Mouse (Mus musculus) Patski (cell line): ENCODE measurements around the gene Susd1. TPM values are rescaled to one million over a fixed set of nuclear protein-coding genes. Genes with fewer than 3 reads are reported as not detected.
A peak's percentile ranks its signal among the peaks of the same experiment; 100 is the strongest.

ENCODE experiments used
- ATAC-seq: fragments of 100-300 bp; one replicate; pipeline ENCODE4 v1.8.0; 2021
- CTCF ChIA-PET: fragments of 350-600 bp; sonication (Branson Sonifier 250); formaldehyde crosslinking; loops from one replicate; lab custom pipeline; 2022; ENCODE audit warnings: inconsistent platforms; lab: Charles Lee
- POLR2A ChIA-PET: fragments of 350-600 bp; sonication (Branson Sonifier 250); formaldehyde crosslinking; loops from one replicate; lab custom pipeline; 2022; ENCODE audit warnings: antibody characterized with exemption, inconsistent platforms; lab: Charles Lee
- DNase-seq: peaks from one replicate; pipeline ENCODE4 v3.0.0-alpha.2; 2011; ENCODE audit warnings: low read depth, low spot score
- H3K27me3 ChIP-seq: fragments of 371-371 bp; one replicate; pipeline ENCODE4 v1.5.1; 2021
- CTCF ChIP-seq: fragments of 100-300 bp; IDR thresholded peaks from one replicate; pipeline ENCODE4 v1.5.1; 2021
- in situ Hi-C: fragments of 300-500 bp; cut with MboI; formaldehyde crosslinking; loops from 3 replicates; pipeline ENCODE4 v1.11.1; 2018; ENCODE audit warnings: low pct_unique_long_range_greater_than_20kb, mixed read lengths
- polyA plus RNA-seq: library from polyadenylated mRNA; unstranded; gene quantifications from one replicate; pipeline ENCODE4 v1.2.3, GENCODE M21; 2021

Susd1 gene
- polyA plus RNA-seq, 1 experiment from 2014 or later = 2.1 TPM

DNA sequence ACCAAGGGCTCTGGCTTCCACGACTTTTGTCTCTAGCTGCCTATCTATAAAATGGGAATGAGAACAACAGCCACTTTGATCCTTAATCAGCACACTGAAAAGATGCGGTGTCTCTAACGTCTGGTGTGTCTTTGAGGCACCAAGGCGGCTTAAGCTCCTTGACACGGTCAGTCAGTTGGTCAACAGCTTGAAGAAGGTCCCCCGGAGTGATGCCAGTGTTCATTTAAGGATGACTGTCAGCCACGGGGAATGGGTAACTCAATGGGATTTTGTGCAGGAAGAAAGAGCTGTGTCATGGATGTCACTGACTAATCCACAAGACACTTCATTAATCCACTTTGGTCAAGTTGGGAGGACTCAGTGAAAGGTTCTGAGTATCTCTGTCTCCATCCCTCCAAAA is 103.3 kb downstream of the Susd1 start:
- CTCF ChIA-PET = interaction anchor here (1.5 kb wide), 1 partner anchor 12 kb away, joined by 5 read pairs; no protein-coding TSS in a partner anchor

DNA sequence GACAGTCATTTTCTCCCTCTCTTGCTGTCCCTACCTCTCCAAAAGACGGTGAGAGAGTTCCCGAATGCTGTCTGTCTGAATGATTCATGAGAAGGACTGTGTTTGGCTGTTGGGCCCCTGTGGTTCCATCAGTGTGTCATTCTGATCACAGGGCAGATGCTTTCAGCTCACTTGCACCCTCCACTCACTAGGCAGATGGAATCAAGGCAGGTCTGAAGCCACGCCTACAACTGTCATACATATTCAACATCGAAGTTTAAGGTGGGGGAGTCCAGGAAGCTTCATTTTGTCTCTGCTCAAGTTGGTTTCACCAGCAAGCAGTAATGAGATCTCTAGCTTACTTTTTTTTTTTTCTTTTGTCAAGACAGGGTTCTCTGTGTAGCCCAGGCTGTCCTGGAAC is 104.2 kb downstream of the Susd1 start:
- no peaks in the 10 kb centered on the region for H3K27me3 ChIP-seq

More for the DNA sequence above, 103.3 kb downstream of the Susd1 start:
- DNase-seq = no peak
- POLR2A ChIA-PET = no interaction called here
- TF ChIP-seq CTCF = no peak
- no peak for ATAC-seq
- no peaks in the 10 kb centered on the region for H3K27me3 ChIP-seq
- in situ Hi-C loops = loop anchor here (5.0 kb wide), 2 partner anchors 138 to 238 kb away; no protein-coding TSS in a partner anchor

DNA sequence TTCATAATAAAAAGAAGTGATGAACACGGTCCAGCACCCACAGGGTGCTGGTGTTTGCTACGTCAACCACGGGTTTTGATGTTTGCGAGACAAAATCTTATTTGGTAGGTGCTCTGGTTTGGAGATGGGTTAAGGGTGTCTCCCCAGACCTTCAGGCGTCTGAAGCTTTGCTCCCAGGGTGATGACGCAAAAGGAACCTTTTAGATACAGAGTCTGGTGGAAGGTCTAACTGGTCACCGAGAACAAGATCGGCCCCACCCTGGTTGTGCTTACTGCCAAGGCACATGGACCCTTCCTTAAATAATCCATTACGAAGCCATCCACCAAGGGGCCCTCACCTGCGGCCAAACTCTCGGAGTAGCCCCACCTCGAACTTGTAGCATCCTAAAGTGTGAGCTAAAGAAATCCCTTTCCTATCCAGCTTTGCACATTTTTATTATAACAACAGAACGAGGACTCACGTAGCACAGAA is 105.0 kb downstream of the Susd1 start:
- no peaks in the 10 kb centered on the region for H3K27me3 ChIP-seq
- ATAC-seq (no peak), DNase-seq (no peak)
- ChIA-PET CTCF (interaction anchor here (1.6 kb wide), 1 partner anchor 104 kb away, joined by 3 read pairs; no protein-coding TSS in a partner anchor), POLR2A (interaction anchor here (0.7 kb wide), 1 partner anchor 345 kb away, joined by 4 read pairs; no protein-coding TSS in a partner anchor)
- in situ Hi-C loops = no loop called here
- TF ChIP-seq CTCF = no peak

More for the DNA sequence above, 104.2 kb downstream of the Susd1 start:
- ATAC-seq (no peak), DNase-seq (no peak)
- TF ChIP-seq CTCF = no peak
- POLR2A ChIA-PET = no interaction called here
- CTCF ChIA-PET = interaction anchor here (1.6 kb wide), 1 partner anchor 105 kb away, joined by 3 read pairs; no protein-coding TSS in a partner anchor
- in situ Hi-C loops = no loop called here

DNA sequence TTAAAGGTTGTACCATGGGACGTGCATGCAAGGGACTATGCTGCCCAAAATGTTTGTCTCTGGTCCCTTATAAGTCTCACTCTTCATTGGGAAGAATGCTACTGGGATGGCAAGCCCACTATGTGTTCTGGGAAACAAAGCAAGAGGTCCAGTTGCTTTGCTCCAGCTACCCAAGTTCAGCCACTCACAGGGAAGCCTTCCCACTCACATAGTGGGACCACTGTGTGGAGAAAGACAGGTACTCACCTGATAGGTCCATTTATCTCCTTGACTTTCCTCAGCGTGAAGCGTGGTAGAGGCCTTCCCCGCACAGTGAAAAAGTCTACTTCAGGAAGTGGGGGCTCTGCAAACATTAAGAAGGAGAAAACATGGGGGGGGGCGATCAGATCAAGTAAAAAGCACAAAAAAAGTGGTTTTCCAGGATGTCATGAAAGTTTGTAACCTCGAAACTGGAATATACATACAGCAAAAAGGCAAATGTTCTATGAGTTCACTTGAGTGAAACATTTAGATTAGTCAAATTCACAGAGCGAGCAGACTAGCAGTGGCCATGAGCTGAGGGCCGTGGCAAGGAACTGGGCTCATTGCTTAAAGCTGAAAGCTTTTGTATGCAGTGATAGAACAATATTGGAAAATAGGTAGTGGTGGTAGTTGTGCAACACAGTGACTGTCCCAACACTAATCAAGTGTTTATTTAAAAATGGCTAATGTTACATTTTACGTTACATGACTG is 105.6 kb downstream of the Susd1 start:
- no peak for ATAC-seq
- ChIA-PET CTCF (interaction anchor here (1.6 kb wide), 1 partner anchor 104 kb away, joined by 3 read pairs; no protein-coding TSS in a partner anchor), POLR2A (interaction anchor here (0.7 kb wide), 1 partner anchor 344 kb away, joined by 4 read pairs; no protein-coding TSS in a partner anchor)
- in situ Hi-C loops = no loop called here
- no peak for DNase-seq
- no peak for TF ChIP-seq CTCF
- H3K27me3 ChIP-seq = no peaks in the 10 kb centered on the region

DNA sequence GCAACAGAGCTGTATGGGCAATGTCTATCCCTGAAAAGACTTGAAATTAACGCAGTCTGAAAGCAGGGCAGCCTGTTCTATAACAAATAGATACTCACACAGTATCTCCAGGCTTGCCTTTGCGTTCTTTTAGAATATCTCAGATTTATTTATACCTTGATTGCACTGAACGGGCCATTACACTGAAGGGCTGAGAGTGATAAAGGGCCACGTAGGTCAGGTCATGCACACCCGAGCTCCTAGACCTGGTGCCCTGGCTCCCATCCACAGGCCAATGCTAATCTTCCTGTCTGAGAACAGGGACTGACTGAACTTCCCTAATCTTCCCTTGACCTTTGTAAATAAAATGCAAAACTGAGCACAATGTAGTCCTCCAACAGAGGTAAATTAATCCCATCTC is 106.3 kb downstream of the Susd1 start:
- POLR2A ChIA-PET = no interaction called here
- CTCF ChIA-PET = interaction anchor here (3.0 kb wide), 1 partner anchor 12 kb away, joined by 9 read pairs; no protein-coding TSS in a partner anchor
- TF ChIP-seq CTCF = no peak
- no peaks in the 10 kb centered on the region for H3K27me3 ChIP-seq
- in situ Hi-C loops = no loop called here
- DNase-seq = no peak
- ATAC-seq = no peak

DNA sequence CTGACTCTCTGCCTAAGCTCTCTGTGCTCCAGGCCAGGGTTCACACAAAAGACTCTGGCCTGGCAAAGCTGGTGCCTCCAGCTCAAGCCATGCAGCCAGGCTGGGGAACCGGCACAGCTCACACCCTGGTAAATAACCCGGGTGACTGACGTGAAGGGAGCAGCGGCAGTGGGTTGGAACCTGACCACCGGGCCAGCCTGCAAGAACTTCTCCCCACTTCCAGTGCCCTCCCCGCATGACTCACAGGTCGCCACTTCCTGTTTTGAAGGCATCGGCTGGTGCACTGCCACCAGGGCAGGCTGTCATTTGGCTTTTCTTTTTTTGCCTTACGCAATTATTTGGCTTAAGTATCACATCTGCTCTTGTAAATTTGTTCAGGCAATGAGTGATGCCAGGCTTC is 106.8 kb downstream of the Susd1 start:
- CTCF ChIA-PET = interaction anchor here (3.0 kb wide), 1 partner anchor 11 kb away, joined by 9 read pairs; no protein-coding TSS in a partner anchor
- in situ Hi-C loops = no loop called here
- ATAC-seq (peak; percentile 91), DNase-seq (peak; percentile 87)
- POLR2A ChIA-PET = no interaction called here
- TF ChIP-seq CTCF = no peak
- H3K27me3 ChIP-seq = no peaks in the 10 kb centered on the region

DNA sequence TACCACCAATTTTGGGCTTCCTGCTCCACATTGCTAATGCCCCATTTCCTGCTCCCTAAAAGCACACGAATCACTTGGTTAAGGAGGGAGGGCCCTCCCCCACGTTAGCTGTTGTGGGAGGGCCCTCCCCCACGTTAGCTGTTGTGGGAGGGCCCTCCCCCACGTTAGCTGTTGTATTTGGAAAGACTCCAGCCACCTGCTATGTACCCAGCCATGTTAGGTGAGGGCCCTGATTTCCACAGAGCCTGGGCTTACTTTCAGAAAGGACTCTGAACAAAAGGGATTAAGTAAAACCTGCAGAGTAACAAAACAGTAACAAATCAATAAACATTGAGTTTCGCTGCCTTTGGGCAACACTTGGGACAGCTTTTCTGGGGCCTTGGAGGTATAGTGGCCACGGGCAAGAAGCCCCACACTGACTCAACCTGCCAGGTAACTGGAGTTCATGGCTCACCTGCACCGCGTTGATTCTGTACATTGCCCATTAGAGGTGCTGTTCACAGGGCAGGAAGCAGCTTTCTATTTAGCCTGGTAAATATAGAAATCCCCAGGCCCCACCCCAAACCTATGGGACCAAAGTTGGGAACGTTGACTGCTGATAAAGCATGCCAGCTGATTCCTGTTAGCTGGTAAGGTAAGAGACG is 107.3 kb downstream of the Susd1 start:
- in situ Hi-C loops = no loop called here
- ATAC-seq (no peak), DNase-seq (no peak)
- no peak for TF ChIP-seq CTCF
- ChIA-PET POLR2A (interaction anchor here (1.0 kb wide), 1 partner anchor 31 kb away, joined by 3 read pairs; no protein-coding TSS in a partner anchor), CTCF (interaction anchor here (3.0 kb wide), 1 partner anchor 11 kb away, joined by 9 read pairs; no protein-coding TSS in a partner anchor)
- H3K27me3 ChIP-seq = no peaks in the 10 kb centered on the region

DNA sequence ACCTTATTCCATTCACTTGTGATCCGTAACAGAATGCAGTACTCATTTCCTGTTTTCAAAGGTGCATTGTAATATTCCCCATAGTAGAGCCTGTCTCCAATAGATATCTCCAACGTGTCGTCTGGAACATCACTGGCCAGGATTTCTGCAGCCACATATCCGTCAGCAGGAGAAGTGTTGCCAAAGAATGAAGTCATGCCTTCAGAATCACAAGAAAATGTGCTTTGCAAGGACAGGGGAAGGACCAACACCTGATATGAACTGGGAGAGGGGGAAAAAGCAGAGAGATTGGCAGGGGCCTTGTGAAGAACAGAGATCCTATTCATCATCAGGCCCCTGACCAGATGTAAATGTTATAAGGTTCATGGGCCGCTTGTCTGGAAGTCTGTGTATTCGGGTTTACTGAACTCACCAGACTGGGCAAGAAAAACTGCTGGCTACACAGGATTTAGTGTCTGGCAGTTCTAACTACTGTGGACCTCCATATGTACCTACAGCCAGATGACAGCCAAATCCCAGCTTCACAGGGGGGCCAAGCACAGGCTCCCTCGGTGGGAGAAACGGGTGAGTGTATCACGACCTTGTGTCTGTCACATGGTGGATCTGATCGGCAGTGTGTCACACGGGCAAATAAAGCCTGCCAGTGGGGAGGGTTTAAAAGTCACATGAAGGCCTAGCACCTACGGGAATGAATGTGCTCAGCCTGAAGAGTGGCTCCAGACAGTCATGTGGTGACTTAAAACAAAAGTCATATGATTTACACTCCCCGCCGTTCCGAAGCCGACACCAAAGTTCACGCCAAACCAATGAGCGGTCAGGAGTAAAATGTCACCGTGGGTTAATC is 108.8 kb downstream of the Susd1 start:
- ATAC-seq (no peak), DNase-seq (no peak)
- POLR2A ChIA-PET = interaction anchor here (0.6 to 1.0 kb wide), 2 partner anchors 30 to 52 kb away, joined by 3 read pairs; no protein-coding TSS in a partner anchor
- CTCF ChIA-PET = interaction anchor here (3.0 kb wide), 1 partner anchor 9 kb away, joined by 9 read pairs; no protein-coding TSS in a partner anchor
- no peaks in the 10 kb centered on the region for H3K27me3 ChIP-seq
- in situ Hi-C loops = no loop called here
- TF ChIP-seq CTCF = no peak

DNA sequence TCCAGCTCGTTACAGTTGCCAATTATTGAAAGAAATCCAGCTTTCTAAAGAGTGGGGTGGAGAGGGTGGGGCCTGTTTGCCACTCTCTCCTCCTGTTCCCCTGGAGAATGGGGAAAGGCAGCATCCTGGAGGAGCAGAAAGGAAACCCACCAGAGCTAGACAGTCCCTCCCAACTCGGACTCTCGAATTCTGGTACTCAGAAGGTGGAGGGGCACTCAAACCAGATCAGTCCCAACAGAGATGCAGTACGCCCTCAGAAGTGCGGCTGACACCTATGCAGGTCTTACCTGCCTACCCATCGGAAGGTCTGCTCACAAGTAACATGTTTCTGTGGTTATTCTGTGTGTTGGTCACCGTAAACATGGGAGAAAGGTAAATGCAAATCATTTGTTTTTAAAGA is 109.6 kb downstream of the Susd1 start:
- no peak for DNase-seq
- in situ Hi-C loops = no loop called here
- no peaks in the 10 kb centered on the region for H3K27me3 ChIP-seq
- ChIA-PET POLR2A (interaction anchor here (0.8 kb wide), 1 partner anchor 74 kb away, joined by 5 read pairs; no protein-coding TSS in a partner anchor), CTCF (no interaction called here)
- ATAC-seq = no peak
- no peak for TF ChIP-seq CTCF
